Mouse (Mus musculus): ENCODE results near the gene Foxj3.

The Foxj3 gene

DNA sequence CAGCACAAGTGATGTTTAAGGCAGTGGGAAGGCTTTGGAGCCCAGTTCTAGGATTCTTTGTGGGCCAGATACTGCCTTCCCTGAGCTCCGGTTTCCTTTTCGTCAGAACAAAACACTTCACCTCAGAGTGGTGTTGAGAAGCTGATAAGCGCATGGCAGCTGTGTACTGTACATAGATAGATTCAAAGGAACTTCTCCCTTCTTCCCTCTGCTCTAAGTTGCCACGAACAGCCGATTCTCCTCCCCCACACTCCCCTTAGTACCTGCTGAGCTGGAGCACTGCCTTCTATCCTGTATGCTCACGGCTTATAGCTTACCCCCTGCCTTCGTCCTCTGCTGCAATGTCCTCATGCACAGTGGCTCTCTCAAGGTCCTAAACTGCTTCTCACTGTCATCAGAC lies 95.9 kb downstream of the Foxj3 start:
- in situ Hi-C loops (cut with MboI; ENCODE audit: low pct_unique_long_range_greater_than_20kb in 1 of 2, low sequenced_read_pairs in 2 of 2, unreplicated experiment in 1 of 2), result no loop called here

DNA sequence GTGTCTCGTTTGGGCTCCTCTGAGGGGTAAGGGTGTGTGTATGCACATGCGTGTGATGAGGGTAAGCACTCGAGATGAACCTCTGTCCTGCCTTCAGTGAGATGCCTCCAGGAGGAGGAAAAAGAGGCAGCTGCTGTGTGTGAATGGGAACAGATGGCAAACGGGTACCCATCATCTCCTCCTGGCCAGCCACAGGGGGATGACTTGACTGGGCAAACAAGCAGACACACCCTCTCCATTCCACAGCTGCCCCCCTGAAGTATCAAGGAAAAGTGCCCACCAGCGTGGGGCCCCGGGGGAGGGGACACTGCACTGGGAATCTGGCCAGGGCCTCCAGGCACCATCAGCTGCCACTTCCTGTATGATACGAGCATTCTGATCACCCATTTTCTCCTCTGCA lies 96.5 kb downstream of the Foxj3 start:
- in situ Hi-C loops (cut with MboI; ENCODE audit: low pct_unique_long_range_greater_than_20kb in 1 of 2, low sequenced_read_pairs in 2 of 2, unreplicated experiment in 1 of 2), result no loop called here

DNA sequence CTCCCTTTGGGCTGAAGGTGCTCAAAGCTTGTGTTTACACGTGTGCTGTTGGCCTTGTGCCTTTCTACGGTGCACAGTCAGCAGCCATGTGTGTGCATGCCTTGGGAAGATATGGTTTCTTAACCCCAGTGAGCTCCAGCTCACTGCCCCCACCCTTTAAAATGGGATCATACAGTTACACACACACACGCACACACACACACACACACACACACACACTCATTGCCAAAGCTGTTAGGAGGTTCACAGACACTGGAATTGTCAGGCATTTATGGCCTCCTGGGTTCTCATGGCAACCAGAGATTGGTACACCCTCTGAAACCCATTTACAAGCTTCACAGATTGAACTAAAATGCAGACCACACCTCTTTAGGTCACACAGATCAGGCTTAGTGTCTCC lies 97.1 kb downstream of the Foxj3 start:
- in situ Hi-C loops (cut with MboI; ENCODE audit: low pct_unique_long_range_greater_than_20kb in 1 of 2, low sequenced_read_pairs in 2 of 2, unreplicated experiment in 1 of 2), result no loop called here

DNA sequence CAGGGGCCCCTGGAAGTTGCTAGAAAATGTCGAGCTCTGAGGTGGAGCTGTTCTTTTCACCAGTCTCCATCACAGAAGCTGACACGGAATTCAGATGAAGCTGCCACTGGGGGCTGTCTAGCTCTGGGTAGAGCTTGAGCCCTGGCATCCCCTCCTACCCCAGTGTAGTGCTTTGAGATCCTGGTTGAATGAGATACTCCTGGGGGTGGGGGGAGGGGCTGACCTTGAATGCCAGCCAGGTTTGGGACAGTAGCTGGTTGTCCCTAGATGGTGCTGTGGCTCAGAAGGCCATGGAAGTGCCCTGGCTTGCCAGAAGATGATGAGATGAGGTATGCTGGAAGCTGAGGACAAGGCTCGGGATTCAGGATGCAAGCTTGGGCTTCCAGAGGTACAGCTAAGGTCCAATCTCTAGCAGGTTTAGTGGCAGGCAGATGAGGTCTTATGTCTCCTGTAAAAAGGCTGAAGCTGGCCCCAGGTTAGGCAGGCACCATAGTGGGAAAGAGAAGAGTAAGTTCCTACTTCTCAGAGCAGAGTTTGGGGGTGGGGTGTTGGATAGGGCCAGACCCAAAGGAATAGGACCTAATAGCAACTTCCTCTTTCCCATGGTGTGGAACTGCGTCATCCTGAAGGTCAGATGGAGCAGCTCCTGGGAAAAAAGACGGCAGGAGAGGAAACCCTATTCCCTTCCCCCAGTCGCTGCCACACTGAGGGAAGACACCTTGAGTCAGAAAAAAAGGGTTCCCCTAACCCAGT lies 98.3 kb downstream of the Foxj3 start:
- in situ Hi-C loops (cut with MboI; ENCODE audit: low pct_unique_long_range_greater_than_20kb in 1 of 2, low sequenced_read_pairs in 2 of 2, unreplicated experiment in 1 of 2), result no loop called here

DNA sequence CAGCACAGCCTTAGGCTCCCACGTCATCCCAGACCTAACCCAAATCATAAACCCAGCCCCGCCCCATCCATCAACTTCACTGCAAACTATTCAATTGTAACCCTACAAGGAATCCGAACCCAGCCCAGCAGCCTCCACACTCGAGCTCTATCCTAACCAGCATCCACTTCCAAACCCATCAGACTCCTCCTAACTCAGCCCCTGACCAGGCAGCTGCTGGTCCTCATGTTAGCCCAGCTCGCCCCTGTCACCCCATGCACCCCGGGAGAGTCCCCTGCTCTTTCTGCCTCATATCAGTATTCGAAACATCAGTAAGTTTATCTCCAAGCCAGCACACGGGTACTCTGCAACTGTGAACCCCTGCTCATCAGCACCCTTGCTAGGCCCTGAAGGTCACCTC lies 98.9 kb downstream of the Foxj3 start:
- in situ Hi-C loops (cut with MboI; ENCODE audit: low pct_unique_long_range_greater_than_20kb in 1 of 2, low sequenced_read_pairs in 2 of 2, unreplicated experiment in 1 of 2), result no loop called here

DNA sequence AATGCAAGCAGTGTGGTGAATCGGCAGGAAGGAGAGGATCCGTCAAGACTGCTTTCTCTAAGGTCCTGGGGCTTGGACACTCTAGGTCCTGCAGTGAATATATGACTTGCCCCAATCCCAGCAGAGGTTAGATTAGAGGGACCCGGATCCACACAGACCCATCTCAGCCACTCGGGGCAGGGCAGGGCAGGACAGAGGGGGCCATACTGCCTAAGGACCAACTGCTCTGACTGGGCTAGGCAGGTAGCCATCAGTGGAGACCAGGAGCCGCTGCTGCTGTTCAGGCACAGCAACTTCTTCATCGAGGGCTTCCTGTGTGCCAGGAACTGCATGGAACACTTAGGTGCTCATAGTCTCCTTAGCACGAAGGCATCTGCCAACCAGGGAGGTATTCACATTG lies 99.9 kb downstream of the Foxj3 start:
- in situ Hi-C loops (cut with MboI; ENCODE audit: low pct_unique_long_range_greater_than_20kb in 1 of 2, low sequenced_read_pairs in 2 of 2, unreplicated experiment in 1 of 2), result no loop called here

DNA sequence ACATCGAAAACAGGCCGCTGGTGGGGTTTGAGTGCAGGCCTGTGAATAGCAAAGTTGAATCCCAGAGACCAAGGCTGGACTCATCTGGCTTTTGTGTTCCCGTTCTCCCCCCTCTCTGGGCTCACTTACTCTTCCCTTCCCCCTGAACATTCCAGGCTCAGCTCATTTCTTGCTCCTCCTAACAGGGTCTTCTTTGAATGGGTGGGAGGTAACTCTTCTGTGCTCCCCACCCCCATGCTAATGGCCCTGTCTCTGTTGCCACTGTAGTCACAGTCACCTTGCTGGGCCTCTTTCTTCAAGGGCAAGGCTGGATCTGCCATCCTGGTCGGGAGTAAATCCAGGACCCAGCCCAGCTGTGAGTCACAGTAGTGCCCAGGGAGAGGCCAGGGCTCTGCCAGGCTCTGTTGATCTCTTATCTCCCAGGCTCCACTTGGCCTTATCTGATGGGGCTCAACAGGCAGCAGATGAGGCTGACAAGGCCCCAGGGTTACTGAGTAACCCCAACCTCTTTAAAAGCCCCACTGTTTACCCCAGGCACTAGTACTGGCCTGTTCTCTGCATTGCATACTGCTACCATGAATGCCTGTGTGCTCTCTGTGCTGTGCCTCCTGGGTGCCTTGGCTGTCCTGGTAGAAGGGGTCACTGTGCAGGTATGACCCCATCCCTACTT lies 100.5 kb downstream of the Foxj3 start, which contains the start of gene Guca2a:
TSS of gene Guca2a (plus strand) at position 529 of the 670 bp plus-strand sequence.
- in situ Hi-C loops (cut with MboI; ENCODE audit: low pct_unique_long_range_greater_than_20kb in 1 of 2, low sequenced_read_pairs in 2 of 2, unreplicated experiment in 1 of 2), result no loop called here

DNA sequence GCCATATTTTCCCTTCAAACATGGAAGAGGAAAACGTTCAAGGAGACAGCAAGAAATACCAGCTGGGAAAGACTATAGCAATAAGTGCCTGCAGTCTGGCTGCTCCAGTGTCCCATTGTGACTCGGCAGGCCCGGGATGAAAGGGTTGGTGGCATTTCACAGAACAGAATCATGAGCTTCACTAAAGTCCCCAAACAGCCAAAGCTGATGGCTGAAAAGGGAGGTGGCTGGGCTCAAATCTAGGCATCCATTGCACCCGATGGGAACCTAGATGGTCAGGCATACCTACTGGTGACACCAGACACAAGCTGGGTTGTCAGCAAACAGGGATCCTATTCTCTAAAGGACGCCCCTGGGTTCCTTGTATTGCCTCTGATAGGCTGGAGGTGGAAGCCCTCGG lies 101.1 kb downstream of the Foxj3 start:
- in situ Hi-C loops (cut with MboI; ENCODE audit: low pct_unique_long_range_greater_than_20kb in 1 of 2, low sequenced_read_pairs in 2 of 2, unreplicated experiment in 1 of 2), result no loop called here

DNA sequence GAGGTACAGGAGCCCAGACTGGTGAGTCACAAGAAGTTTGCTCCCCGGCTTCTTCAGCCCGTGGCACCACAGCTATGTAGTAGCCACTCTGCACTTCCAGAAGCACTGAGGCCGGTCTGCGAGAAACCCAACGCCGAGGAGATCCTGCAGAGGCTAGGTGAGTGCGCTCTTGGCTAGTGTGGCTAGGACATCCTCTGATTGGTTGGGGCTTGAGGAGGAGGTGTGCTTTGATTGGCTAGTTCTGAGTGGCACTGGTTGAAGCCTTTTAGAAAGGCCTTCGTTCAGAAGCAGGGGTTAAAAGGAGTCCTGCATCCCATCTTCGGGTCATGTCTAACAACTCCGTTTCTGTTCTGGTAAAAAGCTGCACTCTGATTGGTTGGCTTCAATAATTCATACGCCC lies 101.9 kb downstream of the Foxj3 start:
- in situ Hi-C loops (cut with MboI; ENCODE audit: low pct_unique_long_range_greater_than_20kb in 1 of 2, low sequenced_read_pairs in 2 of 2, unreplicated experiment in 1 of 2), result no loop called here

DNA sequence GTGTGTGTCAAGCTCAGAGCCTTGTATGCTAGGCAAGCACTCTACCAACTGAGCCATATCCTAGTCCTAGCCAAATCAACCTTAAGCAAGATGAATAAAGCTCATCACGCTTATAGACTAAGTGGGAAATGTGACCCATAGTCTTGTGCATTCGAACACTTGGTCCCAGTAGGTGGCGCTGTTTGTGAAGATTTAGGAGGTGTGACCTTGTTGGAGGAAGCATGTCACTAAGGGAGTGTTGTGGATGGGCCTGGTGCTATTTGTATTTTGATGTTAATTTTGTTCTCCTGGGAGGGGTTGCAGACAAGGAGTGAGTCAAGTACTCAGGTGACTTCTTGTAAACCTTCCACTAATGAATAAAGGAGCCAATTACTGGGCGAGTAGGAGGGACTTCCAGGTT lies 105.9 kb downstream of the Foxj3 start:
- in situ Hi-C loops (cut with MboI; ENCODE audit: low pct_unique_long_range_greater_than_20kb in 1 of 2, low sequenced_read_pairs in 2 of 2, unreplicated experiment in 1 of 2), result no loop called here

DNA sequence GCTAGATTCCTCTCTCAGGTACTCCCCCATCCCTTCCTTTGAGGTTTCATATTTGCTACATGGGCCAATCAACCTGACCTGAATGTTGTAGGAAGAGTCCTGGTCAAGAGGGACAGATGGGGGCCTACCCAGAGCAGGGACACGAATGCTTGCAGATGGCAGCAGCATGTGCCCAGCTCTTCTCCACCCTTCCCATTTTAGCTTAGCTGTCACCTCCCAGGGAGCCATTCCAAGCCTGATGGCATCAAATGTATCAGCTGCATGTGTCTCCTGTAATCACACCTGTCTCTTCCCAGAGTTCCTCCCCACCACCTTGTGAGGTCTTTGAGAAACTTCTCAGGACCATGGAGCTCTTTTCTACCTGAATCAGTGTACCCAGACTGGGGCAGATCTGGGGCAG lies 120.2 kb downstream of the Foxj3 start:
- in situ Hi-C loops (cut with MboI; ENCODE audit: low pct_unique_long_range_greater_than_20kb in 1 of 2, low sequenced_read_pairs in 2 of 2, unreplicated experiment in 1 of 2), result no loop called here

DNA sequence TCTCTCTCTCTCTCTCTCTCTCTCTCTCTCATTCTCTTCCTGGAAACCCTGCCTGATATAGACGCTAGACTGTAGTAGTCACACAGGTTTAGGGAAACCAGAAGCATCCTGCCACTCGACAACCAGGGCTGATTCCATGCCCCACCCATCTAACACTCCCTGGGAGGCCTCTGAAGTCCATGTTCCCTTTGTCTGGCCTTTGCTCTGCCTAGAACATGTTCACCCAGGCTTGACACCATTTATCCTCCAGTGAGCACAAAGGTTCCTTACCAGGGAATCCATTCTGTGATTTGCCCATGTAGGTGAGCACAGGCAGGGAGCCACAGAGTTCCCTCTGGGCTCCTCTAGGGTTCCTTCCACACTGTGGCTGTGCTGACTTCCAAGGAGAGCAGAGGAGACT lies 121.4 kb downstream of the Foxj3 start:
- in situ Hi-C loops (cut with MboI; ENCODE audit: low pct_unique_long_range_greater_than_20kb in 1 of 2, low sequenced_read_pairs in 2 of 2, unreplicated experiment in 1 of 2), result no loop called here

DNA sequence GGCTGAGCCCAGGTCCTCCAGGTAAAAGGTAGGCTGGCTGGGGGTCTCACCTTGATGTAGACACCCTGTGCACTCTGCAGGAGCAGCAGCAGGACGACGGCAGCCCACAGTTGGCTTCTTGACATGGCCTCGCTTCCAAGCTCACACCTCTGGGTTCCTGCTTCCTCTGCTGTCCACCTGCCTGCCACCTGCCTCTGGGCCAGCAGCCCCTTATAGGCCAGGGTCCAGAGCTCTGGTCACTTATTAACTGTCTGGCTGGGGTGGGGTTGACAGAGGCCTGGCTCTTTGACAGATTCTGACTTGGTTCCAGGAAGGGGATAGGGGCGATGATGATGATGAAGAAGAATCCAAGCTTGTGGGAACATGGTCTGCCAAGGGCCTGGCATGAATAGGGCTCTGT lies 121.9 kb downstream of the Foxj3 start, which contains the start of gene Guca2b:
TSS of gene Guca2b (minus strand) at position 224 of the 400 bp plus-strand sequence.
- in situ Hi-C loops (cut with MboI; ENCODE audit: low pct_unique_long_range_greater_than_20kb in 1 of 2, low sequenced_read_pairs in 2 of 2, unreplicated experiment in 1 of 2), result no loop called here

DNA sequence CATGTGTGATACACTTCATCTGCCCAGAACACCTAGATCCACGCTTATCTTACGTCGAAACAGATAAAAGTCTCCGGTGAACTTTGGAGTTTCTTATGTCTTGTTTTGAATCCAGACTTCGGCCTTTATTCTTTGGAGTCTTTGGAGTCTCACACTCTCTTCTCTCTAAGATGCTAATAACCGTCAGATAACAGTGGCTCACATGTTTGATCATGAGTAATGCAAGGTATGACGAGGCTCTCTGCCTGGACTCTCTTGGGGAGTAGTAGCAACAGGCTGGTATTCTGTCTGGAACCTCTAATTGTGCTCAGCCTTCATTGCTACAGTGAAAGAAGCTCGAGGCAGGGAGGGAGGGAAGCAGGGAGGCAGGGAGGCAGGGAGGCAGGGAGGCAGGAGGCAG lies 123.2 kb downstream of the Foxj3 start:
- in situ Hi-C loops (cut with MboI; ENCODE audit: low pct_unique_long_range_greater_than_20kb in 1 of 2, low sequenced_read_pairs in 2 of 2, unreplicated experiment in 1 of 2), result loop anchor here in 1 of 2 experiments (10.0 kb wide), 1 partner anchor 225 kb away; no protein-coding TSS in a partner anchor

DNA sequence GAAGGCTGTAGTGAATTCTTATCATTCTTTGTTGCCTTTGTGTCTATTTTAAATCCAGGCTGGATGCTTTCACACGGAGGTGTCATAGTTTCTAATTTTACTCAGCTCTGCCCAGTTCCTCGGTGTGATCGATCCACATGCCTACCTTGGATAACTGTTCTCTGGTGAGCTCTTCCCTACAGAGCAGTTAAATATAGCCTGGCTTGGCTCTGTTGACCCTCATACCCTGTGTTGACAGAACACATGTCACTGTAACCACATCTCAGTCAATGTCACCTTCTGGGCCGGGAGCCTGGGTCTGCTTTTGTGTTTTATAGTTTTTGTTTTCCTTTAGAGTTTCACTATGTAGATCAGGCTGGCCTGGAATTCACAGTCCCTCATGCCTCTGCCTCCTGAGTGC lies 125.3 kb downstream of the Foxj3 start:
- in situ Hi-C loops (cut with MboI; ENCODE audit: low pct_unique_long_range_greater_than_20kb in 1 of 2, low sequenced_read_pairs in 2 of 2, unreplicated experiment in 1 of 2), result loop anchor here in 1 of 2 experiments (10.0 kb wide), 1 partner anchor 227 kb away; no protein-coding TSS in a partner anchor

DNA sequence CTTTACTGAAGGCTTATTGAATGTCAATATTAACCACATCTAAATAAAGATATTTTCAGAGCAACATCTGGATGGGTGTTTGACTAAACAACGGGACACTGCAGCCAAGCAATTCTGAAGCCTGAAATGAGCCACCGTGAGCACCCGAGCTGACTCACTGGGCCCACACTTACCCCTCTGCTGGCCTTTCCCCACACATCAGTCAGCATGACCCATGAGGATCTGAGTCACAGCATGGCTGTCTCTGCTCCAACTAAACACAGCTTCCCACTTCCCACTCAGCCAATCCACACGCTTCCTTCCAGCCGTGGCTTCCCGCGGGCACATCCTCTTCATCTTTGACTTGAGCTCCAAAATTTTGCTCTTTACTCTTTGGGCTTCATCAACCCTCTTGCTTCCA lies 126.2 kb downstream of the Foxj3 start:
- in situ Hi-C loops (cut with MboI; ENCODE audit: low pct_unique_long_range_greater_than_20kb in 1 of 2, low sequenced_read_pairs in 2 of 2, unreplicated experiment in 1 of 2), result loop anchor here in 1 of 2 experiments (10.0 kb wide), 1 partner anchor 228 kb away; no protein-coding TSS in a partner anchor

DNA sequence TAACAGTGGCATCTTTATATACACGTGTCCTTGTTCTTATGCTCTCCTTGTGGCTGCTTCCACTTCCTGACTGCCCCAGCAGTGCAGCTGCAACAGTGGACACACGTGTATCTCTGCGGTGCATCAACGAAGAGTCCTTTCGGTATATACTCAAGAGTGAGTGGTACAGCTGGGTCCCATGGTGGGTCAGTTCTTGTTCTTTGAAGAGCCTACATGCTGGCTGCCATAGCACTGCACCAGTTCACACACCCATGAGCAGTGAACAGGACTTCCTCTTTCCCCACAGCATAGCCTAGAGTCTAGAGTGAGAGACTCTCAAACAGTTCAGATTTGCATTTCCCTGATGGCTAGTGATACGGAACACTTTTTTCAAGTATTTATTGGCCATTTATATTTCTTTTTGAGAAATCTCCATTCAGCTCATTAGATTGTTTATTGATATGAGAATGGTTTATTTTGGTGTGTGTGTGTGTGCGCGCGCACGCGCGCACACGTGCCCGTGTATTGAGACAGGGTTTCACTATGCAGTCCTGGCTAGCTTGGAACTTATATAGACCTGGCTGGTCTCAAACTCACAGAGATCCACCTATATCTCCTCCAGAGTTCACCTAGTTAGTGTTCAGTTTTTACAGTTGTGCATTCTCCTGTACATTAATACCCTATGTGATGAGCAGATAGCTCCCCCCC lies 126.7 kb downstream of the Foxj3 start:
- in situ Hi-C loops (cut with MboI; ENCODE audit: low pct_unique_long_range_greater_than_20kb in 1 of 2, low sequenced_read_pairs in 2 of 2, unreplicated experiment in 1 of 2), result loop anchor here in 1 of 2 experiments (10.0 kb wide), 1 partner anchor 229 kb away; no protein-coding TSS in a partner anchor

DNA sequence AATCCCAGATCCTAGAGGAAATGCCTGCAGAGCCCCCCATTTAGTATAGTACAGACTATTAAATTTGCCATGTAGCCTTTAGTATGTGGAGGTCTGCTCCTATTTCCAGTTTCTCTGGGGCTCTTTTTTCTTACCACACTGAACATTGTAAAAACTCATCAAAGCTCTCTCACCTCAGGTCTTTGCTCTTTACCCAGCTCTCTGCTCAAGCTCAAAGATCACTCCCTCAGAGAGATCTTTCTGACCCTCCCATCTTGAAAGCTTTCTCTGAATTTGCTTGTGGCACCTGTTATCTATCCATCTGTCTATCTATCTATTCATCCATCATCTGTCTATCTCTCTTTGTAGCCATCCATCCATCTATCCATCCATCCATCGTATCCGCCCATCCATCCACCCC lies 128.4 kb downstream of the Foxj3 start:
- in situ Hi-C loops (cut with MboI; ENCODE audit: low pct_unique_long_range_greater_than_20kb in 1 of 2, low sequenced_read_pairs in 2 of 2, unreplicated experiment in 1 of 2), result loop anchor here in 1 of 2 experiments (10.0 kb wide), 1 partner anchor 230 kb away; no protein-coding TSS in a partner anchor

DNA sequence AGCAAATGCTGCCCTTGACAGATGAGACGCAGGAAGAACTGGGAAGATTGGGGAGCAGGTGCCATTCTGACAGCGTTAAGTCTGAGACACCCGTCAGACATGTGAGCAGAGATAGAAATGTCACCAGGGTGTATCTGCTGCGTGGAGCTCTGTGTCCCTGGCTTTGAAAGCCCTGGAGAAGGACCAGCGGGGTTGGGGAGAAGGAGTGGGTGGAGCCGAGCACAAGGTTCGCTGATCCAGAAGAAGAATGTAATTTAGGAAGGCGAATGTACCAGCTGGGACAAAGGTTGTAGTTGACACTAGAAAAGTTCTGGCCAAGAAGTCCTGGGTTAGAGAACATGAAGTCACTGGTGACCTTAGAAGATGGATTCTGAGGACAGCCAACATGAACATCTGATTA lies 129.3 kb downstream of the Foxj3 start:
- in situ Hi-C loops (cut with MboI; ENCODE audit: low pct_unique_long_range_greater_than_20kb in 1 of 2, low sequenced_read_pairs in 2 of 2, unreplicated experiment in 1 of 2), result loop anchor here in 1 of 2 experiments (10.0 kb wide), 1 partner anchor 231 kb away; no protein-coding TSS in a partner anchor

All from mouse embryonic stem cell (cell line).